Mouse (Mus musculus) forebrain, embryonic 16.5 days (tissue): ENCODE data around the gene Gm20481. TPM values are rescaled to one million over a fixed set of nuclear protein-coding genes. Genes with fewer than 3 reads are reported as not detected.
"Not testable (repeated sequence)": the region's sequence is repeated elsewhere in the genome, so short reads cannot be mapped to it uniquely, and the experiment has no call there.

Experiments
- ATAC-seq: fragments of 200-750 bp; cut with Nextera tagmentation; 2 replicates; pipeline ENCODE4 v1.8.0; 2017; ENCODE audit warnings: mild to moderate bottlenecking, moderate library complexity
- H3K27ac ChIP-seq: fragments of 300-500 bp; sonication (generic); 2 replicates; pipeline ENCODE4 v1.5.1; 2014; ENCODE audit warnings: low read length, control low read depth
- H3K27me3 ChIP-seq: fragments of 300-500 bp; sonication (generic); replicated peaks from 2 replicates; pipeline ENCODE4 v1.6.1; 2014; ENCODE audit warnings: low read length; ENCODE audit not compliant: control insufficient read depth, insufficient read depth
- H3K36me3 ChIP-seq: fragments of 300-500 bp; sonication (generic); 2 replicates; pipeline ENCODE4 v1.6.1; 2014; ENCODE audit not compliant: control insufficient read depth, insufficient read depth
- H3K4me1 ChIP-seq: fragments of 300-500 bp; sonication (generic); replicated peaks from 2 replicates; pipeline ENCODE4 v1.6.1; 2014; ENCODE audit warnings: low read length; ENCODE audit not compliant: control insufficient read depth, insufficient read depth
- H3K4me2 ChIP-seq: fragments of 300-500 bp; sonication (generic); 2 replicates; pipeline ENCODE4 v1.6.1; 2014; ENCODE audit warnings: mild to moderate bottlenecking, low read length, control low read depth
- H3K4me3 ChIP-seq: fragments of 300-500 bp; sonication (generic); replicated peaks from 2 replicates; pipeline ENCODE4 v1.5.1; 2014; ENCODE audit warnings: mild to moderate bottlenecking, low read length, control low read depth
- H3K9ac ChIP-seq: fragments of 300-500 bp; sonication (generic); replicated peaks from 2 replicates; pipeline ENCODE4 v1.6.1; 2014; ENCODE audit warnings: low read depth, low read length, control low read depth
- H3K9me3 ChIP-seq: fragments of 300-500 bp; sonication (generic); 2 replicates; pipeline ENCODE4 v1.6.1; 2016; ENCODE audit warnings: low read length; ENCODE audit not compliant: control insufficient read depth
- WGBS: fragments of 180-500 bp; shearing (Covaris S2); extraction: QIAGEN DNeasy Blood & Tissue Kit; methylation state at CpG from one replicate; pipeline ENCODE4 v1.1.7; 2014; 5-methylcytosine and 5-hydroxymethylcytosine counted together
- polyA plus RNA-seq: library from polyadenylated mRNA; unstranded; fragments of >200 nt; fragmentation: Nextera tagmentation; extraction: Ambion mirVana; gene quantifications from 2 replicates; pipeline ENCODE4 v1.2.1, GENCODE M21; 2015

The Gm20481 gene
- polyA plus RNA-seq, 1 experiment from 2014 or later: not detected

GRCm38 (mm10) chr17:34998526-34999430, 29.1 kb downstream of the Gm20481 start:
- H3K9ac ChIP-seq: no peak overlapping the region
- no peak for ATAC-seq
- no peak overlapping the region for H3K4me3 ChIP-seq
- 93% methylated on average over 15 of the region's 15 CpGs for WGBS
- no peaks in the 10 kb centered on the region for H3K36me3 ChIP-seq
- no peaks in the 10 kb centered on the region for H3K27me3 ChIP-seq
- no peak overlapping the region for H3K27ac ChIP-seq
- peaks cover 27% of the 10 kb centered on the region for H3K4me1 ChIP-seq
- H3K9me3 ChIP-seq: no peaks in the 10 kb centered on the region
- peak overlapping the region; percentile 47 for H3K4me2 ChIP-seq

- Histone ChIP-seq H3K4me1 (peaks cover 27% of the 10 kb centered on the region), H3K4me2 (peak overlapping the region; percentile 99), H3K27ac (peak overlapping the region; percentile 98), H3K4me3 (peak overlapping the region; percentile 83), H3K9ac (peak overlapping the region; percentile 90)
- not testable (repeated sequence) for H3K27me3 ChIP-seq, H3K36me3 ChIP-seq, ATAC-seq, H3K9me3 ChIP-seq
- 29% methylated on average over 26 of the region's 32 CpGs for WGBS
Measured at GRCm38 (mm10) chr17:34999871-35000716, 30.4 kb downstream of the Gm20481 start.

- peak within 1 kb of the TSS; percentile 98 for H3K27ac ChIP-seq
- peak; percentile 93 for ATAC-seq
- no peaks in the 10 kb centered on the region for H3K27me3 ChIP-seq
- H3K4me1 ChIP-seq: peaks cover 27% of the 10 kb centered on the region
- peaks cover 13% of the 10 kb centered on the region for H3K36me3 ChIP-seq
- WGBS: 0% methylated on average over 79 of the region's 83 CpGs
- H3K4me2 ChIP-seq: peak within 1 kb of the TSS; percentile 99
- H3K9ac ChIP-seq: peak within 1 kb of the TSS; percentile 90
- H3K4me3 ChIP-seq: peak within 1 kb of the TSS; percentile 83
- no peaks in the 10 kb centered on the region for H3K9me3 ChIP-seq
Measured at GRCm38 (mm10) chr17:35000717-35001451, 31.2 kb downstream of the Gm20481 start, which contains the start of gene Vars. Vars (plus strand) TSS chr17:35000987.

- WGBS: under 1% methylated on average over 35 of the region's 35 CpGs
- peak overlapping the region; percentile 83 for H3K4me3 ChIP-seq
- peak overlapping the region; percentile 90 for H3K9ac ChIP-seq
- H3K9me3 ChIP-seq: no peaks in the 10 kb centered on the region
- H3K4me2 ChIP-seq: peak overlapping the region; percentile 99
- peaks cover 27% of the 10 kb centered on the region for H3K4me1 ChIP-seq
- peaks cover 13% of the 10 kb centered on the region for H3K36me3 ChIP-seq
- peak overlapping the region; percentile 98 for H3K27ac ChIP-seq
- peak; percentile 13; the same call in 1 of the 2 replicates for ATAC-seq
- no peaks in the 10 kb centered on the region for H3K27me3 ChIP-seq
Measured at GRCm38 (mm10) chr17:35001452-35002152, 31.9 kb downstream of the Gm20481 start.

- no peak for ATAC-seq
- 5% methylated on average over 12 of the region's 12 CpGs for WGBS
- H3K36me3 ChIP-seq: peaks cover 13% of the 10 kb centered on the region
Measured at GRCm38 (mm10) chr17:35002153-35002865, 32.6 kb downstream of the Gm20481 start.

GRCm38 (mm10) chr17:35003022-35003838, 33.5 kb downstream of the Gm20481 start:
- H3K9ac ChIP-seq: peak overlapping the region; percentile 90; the same call in 1 of the 2 replicates
- ATAC-seq: no peak
- H3K4me1 ChIP-seq: peaks cover 27% of the 10 kb centered on the region
- H3K4me2 ChIP-seq: no peak overlapping the region; the same call in 1 of the 2 replicates
- 68% methylated on average over 9 of the region's 9 CpGs for WGBS
- peaks cover 15% of the 10 kb centered on the region for H3K36me3 ChIP-seq
- H3K27ac ChIP-seq: no peak overlapping the region
- H3K27me3 ChIP-seq: no peaks in the 10 kb centered on the region
- H3K9me3 ChIP-seq: no peaks in the 10 kb centered on the region
- no peak overlapping the region for H3K4me3 ChIP-seq

More at GRCm38 (mm10) chr17:35002153-35002865, 32.6 kb downstream of the Gm20481 start:
- H3K27ac ChIP-seq: no peak overlapping the region
- peaks cover 27% of the 10 kb centered on the region for H3K4me1 ChIP-seq
- no peaks in the 10 kb centered on the region for H3K9me3 ChIP-seq
- no peaks in the 10 kb centered on the region for H3K27me3 ChIP-seq
- H3K4me2 ChIP-seq: peak overlapping the region; percentile 99
- H3K9ac ChIP-seq: peak overlapping the region; percentile 90
- peak overlapping the region; percentile 83 for H3K4me3 ChIP-seq

- no peaks in the 10 kb centered on the region for H3K27me3 ChIP-seq
- no peak overlapping the region for H3K4me2 ChIP-seq
- no peak overlapping the region for H3K9ac ChIP-seq
- 95% methylated on average over 17 of the region's 17 CpGs for WGBS
- H3K36me3 ChIP-seq: peaks cover 18% of the 10 kb centered on the region
- no peak overlapping the region for H3K4me3 ChIP-seq
- ATAC-seq: no peak
- H3K9me3 ChIP-seq: no peaks in the 10 kb centered on the region
- H3K27ac ChIP-seq: no peak overlapping the region
- peaks cover 24% of the 10 kb centered on the region for H3K4me1 ChIP-seq
Measured at GRCm38 (mm10) chr17:35004075-35004717, 34.5 kb downstream of the Gm20481 start.
